Mouse (Mus musculus) MEL (cell line): ENCODE results near the gene Ucp2.

Source experiments
- CTCF ChIP-seq, 3 experiments: IDR thresholded peaks in 2 of 3; conservative IDR thresholded peaks in 1 of 3; 2 replicates each; pipeline ENCODE4 v1.5.1; 2011 to 2012; ENCODE audit warnings: low read length in 3 of 3, low read depth in 2 of 3, mild to moderate bottlenecking in 2 of 3, improper control_type of control experiment in 1 of 3, inconsistent platforms in 1 of 3, mixed read lengths in 1 of 3, moderate library complexity in 1 of 3; ENCODE audit not compliant: control insufficient read depth in 1 of 3, insufficient read depth in 1 of 3, poor library complexity in 1 of 3, severe bottlenecking in 1 of 3
- E2F4 ChIP-seq: IDR thresholded peaks from 2 replicates; pipeline ENCODE4 v1.6.1; 2011; ENCODE audit warnings: low read depth, low read length, improper control_type of control experiment, borderline replicate concordance
- EP300 ChIP-seq, 2 experiments: IDR thresholded peaks; 2 replicates each; pipeline ENCODE4 v1.6.1; 2011; ENCODE audit warnings: improper control_type of control experiment in 2 of 2, low read length in 2 of 2, low read depth in 1 of 2, mild to moderate bottlenecking in 1 of 2
- HCFC1 ChIP-seq: IDR thresholded peaks from 2 replicates; pipeline ENCODE4 v1.6.1; 2012; ENCODE audit warnings: low read depth, mild to moderate bottlenecking, inconsistent platforms, low read length, improper control_type of control experiment, moderate library complexity
- MAX ChIP-seq: IDR thresholded peaks from 2 replicates; pipeline ENCODE4 v1.6.1; 2011; ENCODE audit warnings: low read length, improper control_type of control experiment
- NELFE ChIP-seq: IDR thresholded peaks from 2 replicates; pipeline ENCODE4 v1.6.1; 2011; ENCODE audit warnings: low read depth, low read length, improper control_type of control experiment
- POLR2A ChIP-seq, 2 experiments: IDR thresholded peaks; 2 replicates each; pipeline ENCODE4 v1.6.1; 2011 to 2012; ENCODE audit warnings: low read length in 2 of 2, mild to moderate bottlenecking in 2 of 2, control low read depth in 1 of 2, improper control_type of control experiment in 1 of 2, low read depth in 1 of 2, moderate library complexity in 1 of 2; ENCODE audit not compliant: control insufficient read depth in 1 of 2, insufficient read depth in 1 of 2, poor library complexity in 1 of 2
- POLR2AphosphoS2 ChIP-seq: IDR thresholded peaks from 2 replicates; pipeline ENCODE4 v1.6.1; 2011; ENCODE audit warnings: low read length, improper control_type of control experiment
- RAD21 ChIP-seq: IDR thresholded peaks from 2 replicates; pipeline ENCODE4 v1.6.1; 2011; ENCODE audit warnings: mild to moderate bottlenecking, low read depth, low read length, improper control_type of control experiment
- SMC3 ChIP-seq: IDR thresholded peaks from 2 replicates; pipeline ENCODE4 v1.6.1; 2011; ENCODE audit warnings: low read depth, low read length, improper control_type of control experiment
- TBP ChIP-seq: IDR thresholded peaks from 2 replicates; pipeline ENCODE4 v1.8.0; 2011; ENCODE audit warnings: low read depth, low read length, improper control_type of control experiment
- ZC3H11A ChIP-seq: IDR thresholded peaks from 2 replicates; pipeline ENCODE4 v1.6.1; 2012; ENCODE audit warnings: low read depth, mild to moderate bottlenecking, inconsistent platforms, low read length, improper control_type of control experiment
- ZNF384 ChIP-seq: IDR thresholded peaks from 2 replicates; pipeline ENCODE4 v1.6.1; 2012; ENCODE audit warnings: low read depth, mild to moderate bottlenecking, inconsistent platforms, low read length, improper control_type of control experiment

GRCm38 (mm10) chr7:100497982-100498381, 4.8 kb downstream of the Ucp2 start:
- TF ChIP-seq CTCF (IDR thresholded peaks at IDR 0.05 in 2 of 3, conservative IDR thresholded peaks at IDR 0.05 in 1 of 3; ENCODE audit: control insufficient read depth in 1 of 3, insufficient read depth in 1 of 3, low read depth in 2 of 3, low read length in 3 of 3, poor library complexity in 1 of 3, severe bottlenecking in 1 of 3): no peak
- no peak for TF ChIP-seq EP300 (IDR thresholded peaks at IDR 0.05; ENCODE audit: low read depth in 1 of 2, low read length in 2 of 2)
- TF ChIP-seq SMC3: no peak
- no peak for TF ChIP-seq TBP
- TF ChIP-seq POLR2AphosphoS2: no peak
- no peak for TF ChIP-seq ZC3H11A
- no peak for TF ChIP-seq MAX
- TF ChIP-seq HCFC1: no peak
- TF ChIP-seq POLR2A (IDR thresholded peaks at IDR 0.05; ENCODE audit: control insufficient read depth in 1 of 2, insufficient read depth in 1 of 2, low read depth in 1 of 2, low read length in 2 of 2, poor library complexity in 1 of 2): no peak
- TF ChIP-seq ZNF384: no peak
- TF ChIP-seq RAD21: no peak
- no peak for TF ChIP-seq NELFE
- TF ChIP-seq E2F4: no peak
